Comparison of ENCODE assay signal across 13 mouse cellular contexts in genomic region chr11:75259416-75259815, GRCm38 (mm10).
DNase-seq lines count a peak whose midpoint lies in the region; ATAC-seq and TF ChIP-seq lines count a peak whose summit lies in the region.
"Had no signal": no experiment of that assay in that cellular context is flagged by ENCODE, and none has a peak within 500 bp of the region (broad histone marks: within the 10 kb centered on the region; RNA-seq: fewer than 3 reads in every experiment).

No protein-coding gene starts in this region.

- H3K4me2 ChIP-seq in midbrain, postnatal 0 days (ENCODE audit: low read depth, low read length, poor library complexity, severe bottlenecking) = no peak overlapping the region
- no peak overlapping the region for H3K4me2 ChIP-seq in hindbrain, embryonic 14.5 days (replicated peaks)
- H3K4me2 ChIP-seq: forebrain, embryonic 12.5 days; hindbrain, embryonic 12.5 days had no signal

- no peak overlapping the region for H3K4me3 ChIP-seq in midbrain, embryonic 10.5 days
- no peak overlapping the region for H3K4me3 ChIP-seq in midbrain, postnatal 0 days (ENCODE audit: low read depth, low read length)
- H3K4me3 ChIP-seq in embryonic facial prominence, embryonic 10.5 days = no peak overlapping the region
- H3K4me3 ChIP-seq in hindbrain, embryonic 14.5 days (replicated peaks; ENCODE audit: low read length) = no peak overlapping the region
- H3K4me3 ChIP-seq: forebrain, embryonic 12.5 days; hindbrain, embryonic 12.5 days had no signal

- no peak for TF ChIP-seq CTCF in midbrain, postnatal 0 days (IDR thresholded peaks at IDR 0.05)

- 81% methylated on average over 6 of the region's 6 CpGs for WGBS in midbrain, embryonic 10.5 days
- WGBS in midbrain, postnatal 0 days = 70% methylated on average over 6 of the region's 6 CpGs
- WGBS in embryonic facial prominence, embryonic 10.5 days = 74% methylated on average over 6 of the region's 6 CpGs
- WGBS in hindbrain, embryonic 14.5 days = 72% methylated on average over 6 of the region's 6 CpGs

- no peak overlapping the region for H3K9ac ChIP-seq in midbrain, postnatal 0 days (replicated peaks; ENCODE audit: low read length, poor library complexity, severe bottlenecking)
- H3K9ac ChIP-seq in hindbrain, embryonic 14.5 days = no peak overlapping the region
- H3K9ac ChIP-seq: forebrain, embryonic 12.5 days; hindbrain, embryonic 12.5 days had no signal

- no peaks in the 10 kb centered on the region for H3K36me3 ChIP-seq in midbrain, embryonic 10.5 days
- H3K36me3 ChIP-seq in midbrain, postnatal 0 days (ENCODE audit: insufficient read depth, low read length) = no peaks in the 10 kb centered on the region
- no peaks in the 10 kb centered on the region for H3K36me3 ChIP-seq in embryonic facial prominence, embryonic 10.5 days (replicated peaks)
- H3K36me3 ChIP-seq in hindbrain, embryonic 14.5 days (replicated peaks; ENCODE audit: control insufficient read depth, insufficient read depth) = no peaks in the 10 kb centered on the region
- H3K36me3 ChIP-seq: forebrain, embryonic 12.5 days; hindbrain, embryonic 12.5 days had no signal

- no peak for ATAC-seq in midbrain, postnatal 0 days (ENCODE audit: low FRiP score)
- no peak for ATAC-seq in hindbrain, embryonic 14.5 days (ENCODE audit: low FRiP score)

- H3K27ac ChIP-seq in midbrain, embryonic 10.5 days (replicated peaks) = 0 out of 2 replicates have a peak overlapping the region, but pooled peaks have one; percentile 9
- H3K27ac ChIP-seq in midbrain, postnatal 0 days (ENCODE audit: low read depth, low read length) = no peak overlapping the region
- H3K27ac ChIP-seq in embryonic facial prominence, embryonic 10.5 days (replicated peaks) = peak overlapping the region; percentile 27; the same call in 1 of the 2 replicates
- H3K27ac ChIP-seq in hindbrain, embryonic 14.5 days = no peak overlapping the region
- H3K27ac ChIP-seq: forebrain, embryonic 12.5 days; hindbrain, embryonic 12.5 days; macrophage; stomach, postnatal 0 days had no signal

- peak; percentile 71 for DNase-seq in adrenal gland, postnatal 10 days
- no peak for DNase-seq in adrenal gland, adult 8-10 months
- DNase-seq in midbrain, embryonic 10.5 days (ENCODE audit: low spot score) = no peak
- no peak for DNase-seq in midbrain, postnatal 0 days (ENCODE audit: low spot score)
- peak; percentile 79 for DNase-seq in cerebellum, adult 11 months
- DNase-seq in embryonic facial prominence, embryonic 10.5 days (ENCODE audit: low spot score) = no peak
- DNase-seq in hindbrain, embryonic 14.5 days (ENCODE audit: low spot score) = no peak
- no peak for DNase-seq in urinary bladder, adult 2 months (ENCODE audit: low spot score)
- DNase-seq: kidney, adult 18-20 months had no signal

- H3K9me3 ChIP-seq in midbrain, embryonic 10.5 days (replicated peaks) = no peaks in the 10 kb centered on the region
- H3K9me3 ChIP-seq in midbrain, postnatal 0 days (ENCODE audit: low read length) = no peaks in the 10 kb centered on the region
- no peaks in the 10 kb centered on the region for H3K9me3 ChIP-seq in embryonic facial prominence, embryonic 10.5 days
- no peaks in the 10 kb centered on the region for H3K9me3 ChIP-seq in hindbrain, embryonic 14.5 days (ENCODE audit: control insufficient read depth, low read length)
- H3K9me3 ChIP-seq: forebrain, embryonic 12.5 days; hindbrain, embryonic 12.5 days had no signal

- H3K4me1 ChIP-seq in midbrain, embryonic 10.5 days = peaks cover 47% of the 10 kb centered on the region
- H3K4me1 ChIP-seq in midbrain, postnatal 0 days (ENCODE audit: insufficient read depth, low read length) = peaks cover 8% of the 10 kb centered on the region; the same call in 1 of the 2 replicates
- H3K4me1 ChIP-seq in embryonic facial prominence, embryonic 10.5 days = peaks cover 60% of the 10 kb centered on the region
- peaks cover 35% of the 10 kb centered on the region for H3K4me1 ChIP-seq in hindbrain, embryonic 14.5 days (replicated peaks; ENCODE audit: control insufficient read depth, insufficient read depth, low read length)

- H3K27me3 ChIP-seq in midbrain, embryonic 10.5 days (ENCODE audit: low read depth, poor library complexity, severe bottlenecking) = no peaks in the 10 kb centered on the region
- H3K27me3 ChIP-seq in midbrain, postnatal 0 days (ENCODE audit: insufficient read depth, low read length) = no peaks in the 10 kb centered on the region
- peaks cover 20% of the 10 kb centered on the region for H3K27me3 ChIP-seq in embryonic facial prominence, embryonic 10.5 days (replicated peaks; ENCODE audit: low read depth, poor library complexity, severe bottlenecking)
- no peaks in the 10 kb centered on the region for H3K27me3 ChIP-seq in hindbrain, embryonic 14.5 days (ENCODE audit: control insufficient read depth, insufficient read depth, low read length)
- H3K27me3 ChIP-seq: hindbrain, embryonic 12.5 days had no signal

Comparison
In these comparisons a context has a peak if more than half of its experiments do, and no peak if none do; other contexts are left out.
1. DNase-seq: peak in adrenal gland, postnatal 10 days (single experiment) and cerebellum, adult 11 months (single experiment); none in adrenal gland, adult 8-10 months (single experiment), midbrain, embryonic 10.5 days (single experiment), midbrain, postnatal 0 days (single experiment), embryonic facial prominence, embryonic 10.5 days (single experiment), hindbrain, embryonic 14.5 days (single experiment) and urinary bladder, adult 2 months (single experiment).
2. H3K27ac ChIP-seq: peak in midbrain, embryonic 10.5 days (single experiment) and embryonic facial prominence, embryonic 10.5 days (single experiment); none in midbrain, postnatal 0 days (single experiment) and hindbrain, embryonic 14.5 days (single experiment).